Mouse (Mus musculus) neural tube, embryonic 10.5 days (tissue): ENCODE measurements around the gene Oprd1.

ENCODE experiments used
- DNase-seq: peaks from one replicate; pipeline ENCODE4 v3.0.0-alpha.2; 2017; ENCODE audit warnings: low spot score; ENCODE audit errors: extremely low spot score

Gene Oprd1

DNA sequence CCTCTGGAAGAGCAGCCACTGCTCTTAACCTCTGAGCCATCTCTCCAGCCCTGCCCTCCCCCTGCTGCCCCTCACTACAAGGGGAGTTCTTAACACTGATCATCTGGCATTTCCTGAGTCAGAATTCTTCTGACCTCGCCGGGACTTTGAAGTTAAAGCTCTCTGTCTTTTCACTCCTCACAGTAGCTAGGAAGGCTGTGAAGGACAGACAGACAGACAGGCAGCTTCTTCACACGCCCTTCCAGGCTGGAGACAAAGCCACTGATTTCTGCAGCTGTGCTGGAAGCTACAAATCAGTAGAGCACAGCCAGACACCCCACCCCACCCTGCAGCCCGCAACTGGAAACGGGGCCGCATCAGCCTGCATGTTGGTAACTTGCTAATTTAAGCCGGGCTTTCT, 7.3 kb downstream of the Oprd1 start:
- no peak for DNase-seq

DNA sequence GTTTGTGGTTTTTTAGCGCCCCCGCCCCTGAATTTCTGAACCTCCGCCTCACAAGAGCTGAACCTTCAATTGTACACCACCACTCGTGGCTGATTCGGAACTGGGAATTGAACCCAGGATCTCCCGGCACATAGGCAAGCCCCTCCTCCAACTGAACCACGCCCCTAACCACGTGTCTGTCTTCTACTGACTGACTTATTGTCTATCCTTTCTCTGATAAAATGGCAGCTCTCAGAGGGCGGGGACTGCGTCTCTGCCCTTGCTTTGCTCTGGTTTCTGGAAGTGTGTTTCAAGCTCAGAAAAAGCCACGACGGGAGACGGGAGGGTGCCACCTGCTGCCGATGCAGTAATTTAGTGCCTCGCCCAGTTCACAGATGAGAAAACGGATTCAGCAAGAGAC, 10.4 kb downstream of the Oprd1 start:
- no peak for DNase-seq

DNA sequence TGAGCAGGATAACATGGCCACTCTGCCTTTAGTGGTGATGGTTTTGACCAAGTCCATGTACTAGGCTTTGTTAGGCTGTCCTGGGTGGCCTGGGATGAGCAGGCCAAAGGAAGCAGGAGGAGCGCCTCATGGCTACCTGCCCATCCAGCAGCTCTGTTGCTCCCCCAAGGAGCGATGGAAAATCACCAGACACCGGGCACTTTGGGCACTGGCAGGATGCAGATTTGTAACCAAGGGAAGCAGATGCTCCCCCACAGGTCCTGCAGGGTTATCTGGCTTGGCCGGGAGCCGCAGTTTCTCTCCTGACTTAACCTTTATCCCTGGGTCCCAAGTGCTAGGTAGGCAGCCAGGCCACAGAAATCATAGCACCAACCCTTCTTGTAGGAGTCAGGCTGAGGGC, 10.9 kb downstream of the Oprd1 start:
- no peak for DNase-seq

DNA sequence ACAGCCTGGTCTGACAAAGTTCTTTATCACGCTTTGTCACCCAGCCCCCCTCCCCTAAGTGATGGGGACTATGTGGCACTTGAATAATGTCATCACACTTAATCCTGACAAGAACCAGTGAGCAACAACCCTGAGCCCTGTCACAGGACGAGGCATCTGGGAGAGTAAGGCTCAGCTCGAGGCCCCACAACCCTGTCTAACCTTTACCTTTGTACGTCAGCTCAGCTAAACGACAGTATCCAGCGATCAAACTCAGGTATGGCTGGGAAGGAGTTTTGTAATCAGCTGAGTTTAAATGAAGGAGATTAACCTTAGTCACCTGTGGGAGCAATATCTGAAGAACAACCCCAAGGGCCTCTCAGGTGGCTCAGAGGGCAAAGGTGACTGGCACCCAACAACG, 12.0 kb downstream of the Oprd1 start:
- DNase-seq = no peak

DNA sequence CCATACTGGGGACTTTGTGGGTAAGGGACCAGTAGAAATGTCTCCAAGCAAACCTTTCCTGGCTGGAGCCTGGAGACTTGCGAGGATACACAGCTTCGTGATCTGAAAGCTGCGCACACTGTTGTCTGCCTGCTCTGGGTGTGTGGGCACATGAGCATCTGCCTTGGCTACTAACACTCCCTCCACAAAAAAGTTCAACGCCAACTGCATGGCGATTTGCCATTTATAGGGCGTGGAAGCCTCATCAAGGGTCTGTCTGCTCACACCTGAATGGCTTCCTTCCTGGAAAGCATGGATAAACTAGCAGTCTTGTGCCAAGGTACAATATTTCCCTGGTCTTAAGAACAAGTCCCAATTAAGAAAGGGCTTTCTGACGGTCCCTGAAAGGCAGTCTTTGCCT, 12.5 kb downstream of the Oprd1 start:
- no peak for DNase-seq

DNA sequence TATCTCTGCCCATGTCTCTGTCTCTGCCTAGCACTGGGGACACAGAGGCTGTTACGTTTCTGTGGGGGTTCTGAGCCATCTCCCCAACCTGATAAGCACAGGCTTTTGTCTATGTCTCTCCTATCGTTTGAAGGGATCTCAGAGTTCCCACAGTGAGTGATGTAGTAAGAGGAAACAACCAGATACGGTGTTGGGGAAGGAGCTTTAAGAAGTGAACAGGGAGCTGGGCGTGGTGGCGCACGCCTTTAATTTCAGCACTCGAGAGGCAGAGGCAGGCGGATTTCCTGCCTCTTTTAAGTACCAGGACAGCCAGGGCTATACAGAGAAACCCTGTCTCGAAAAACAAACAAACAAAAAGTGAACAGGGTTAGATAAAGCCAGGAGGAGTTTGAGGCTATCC, 13.2 kb downstream of the Oprd1 start:
- DNase-seq = no peak

DNA sequence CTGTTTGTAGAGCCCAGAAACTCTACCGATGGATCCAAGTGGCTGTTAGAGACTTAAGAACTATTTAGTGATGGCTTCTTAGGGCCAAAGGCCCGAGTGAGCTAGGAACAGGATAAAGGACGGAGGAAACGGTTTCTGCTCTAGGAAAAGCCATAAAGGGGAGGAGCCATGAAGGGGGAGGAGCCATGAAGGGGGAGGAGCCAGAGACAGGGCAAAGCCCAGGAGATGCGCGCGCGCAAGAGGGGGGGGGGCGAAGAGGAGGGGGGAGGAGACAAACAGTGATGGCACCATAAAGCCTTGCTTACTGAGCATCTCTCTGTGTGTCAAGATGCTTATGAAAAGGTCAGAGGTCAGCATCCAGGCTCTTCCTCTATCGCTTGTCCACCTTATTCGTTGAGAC, 13.6 kb downstream of the Oprd1 start:
- no peak for DNase-seq

DNA sequence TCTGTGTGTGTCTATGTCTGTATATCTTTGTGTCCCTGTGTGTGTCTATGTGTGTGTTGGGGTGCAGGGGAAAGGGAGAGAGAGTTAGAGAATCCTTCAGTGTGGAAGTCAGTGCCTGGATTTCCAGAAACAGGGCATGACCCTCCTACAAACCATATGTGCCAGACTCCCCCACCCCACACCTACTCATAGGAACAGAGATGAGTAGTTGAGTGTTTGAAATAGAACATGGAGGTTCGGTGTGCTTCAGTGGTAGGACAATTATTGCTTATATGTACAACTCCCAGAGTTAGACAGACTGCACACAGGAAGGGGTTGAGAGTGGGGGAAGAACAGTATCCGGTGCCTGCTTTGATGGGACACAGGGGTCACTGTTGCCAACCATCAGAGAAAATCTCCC, 14.2 kb downstream of the Oprd1 start:
- no peak for DNase-seq

DNA sequence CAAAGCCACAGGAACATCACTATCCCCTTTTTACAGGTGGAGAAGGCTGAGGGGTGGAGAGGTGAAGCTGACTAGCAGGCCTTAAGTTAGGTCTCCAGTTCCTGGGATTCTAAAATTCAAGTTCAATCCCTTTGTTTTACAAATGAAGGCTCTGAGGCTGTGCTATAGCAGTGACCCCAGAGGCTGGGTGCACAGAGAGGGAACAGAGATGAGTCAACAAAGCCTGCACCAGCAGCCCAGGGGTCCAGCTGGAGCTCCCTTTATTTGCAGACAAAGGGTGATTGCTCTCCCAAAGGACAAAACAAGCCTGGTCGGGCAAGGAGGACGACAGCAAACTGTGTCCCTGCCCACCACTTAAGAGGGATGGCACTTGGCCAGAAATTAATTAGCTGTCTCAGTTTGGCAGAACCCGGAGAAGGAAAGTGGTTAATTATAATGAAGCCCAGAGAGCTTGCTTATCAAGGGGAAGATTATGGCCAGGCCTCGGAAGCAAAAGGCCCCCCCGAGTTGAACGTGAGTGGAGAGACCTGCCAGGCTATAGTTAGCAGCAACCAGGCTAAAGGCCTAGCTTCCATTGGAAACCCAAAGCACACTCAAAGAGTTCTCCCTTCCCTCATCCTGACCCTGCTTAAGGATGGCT, 15.2 kb downstream of the Oprd1 start:
- DNase-seq = no peak

DNA sequence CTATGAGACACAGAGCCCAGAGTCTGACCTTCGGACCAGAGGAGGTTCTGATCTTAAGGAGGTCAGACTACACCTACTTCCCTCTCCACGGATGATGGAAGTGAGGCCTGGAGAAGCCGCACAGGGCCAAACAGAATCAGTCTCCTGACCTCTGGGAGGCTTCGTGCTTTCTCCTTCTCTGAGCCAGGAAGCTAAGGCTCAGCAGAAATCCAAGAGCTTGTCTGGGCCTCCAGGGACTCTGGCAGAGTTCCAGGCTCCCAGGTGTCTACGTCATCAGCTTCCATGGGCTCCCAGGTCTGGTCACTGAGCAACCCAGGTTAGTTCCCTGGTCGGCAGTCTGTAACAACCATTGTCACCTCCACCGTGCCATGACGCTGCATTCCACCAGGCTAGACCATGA, 17.2 kb downstream of the Oprd1 start:
- no peak for DNase-seq

DNA sequence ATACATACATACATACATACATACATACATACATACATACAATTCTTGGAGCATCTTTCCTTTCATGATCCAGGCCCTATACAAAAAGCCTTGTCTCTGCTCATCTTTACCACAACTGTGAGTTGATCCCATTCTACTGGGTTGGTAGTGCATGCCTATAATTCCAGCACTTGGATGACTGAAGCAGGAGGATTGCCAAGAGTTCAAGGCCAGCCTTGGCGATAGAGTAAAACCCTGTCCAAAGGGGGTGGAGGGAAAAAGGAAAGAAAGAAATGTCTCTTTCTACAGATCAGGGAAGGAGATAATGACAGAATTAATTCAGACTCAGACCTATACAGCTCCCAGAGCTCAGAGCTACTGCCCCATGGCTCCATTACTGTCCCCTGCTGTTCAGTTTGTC, 21.1 kb downstream of the Oprd1 start:
- no peak for DNase-seq

DNA sequence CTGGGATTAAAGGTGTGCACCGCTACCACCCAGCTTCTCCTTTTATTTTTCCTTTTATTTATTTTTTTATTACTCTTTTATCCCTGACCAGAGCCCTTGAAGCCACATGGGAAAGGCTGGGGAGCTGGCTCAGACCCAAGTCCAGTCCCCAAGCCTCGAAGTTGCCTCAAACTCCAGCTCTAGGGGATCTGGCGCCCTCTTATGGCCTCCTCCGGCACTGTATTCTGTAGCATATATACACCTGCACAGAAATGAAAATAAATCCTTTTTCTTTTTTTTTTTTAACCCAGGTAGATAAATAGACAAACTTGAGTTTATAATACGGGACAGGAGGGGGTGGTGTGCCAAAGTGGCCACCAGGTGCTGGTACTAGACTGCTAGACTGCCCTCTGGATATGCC, 22.6 kb downstream of the Oprd1 start:
- DNase-seq = no peak

DNA sequence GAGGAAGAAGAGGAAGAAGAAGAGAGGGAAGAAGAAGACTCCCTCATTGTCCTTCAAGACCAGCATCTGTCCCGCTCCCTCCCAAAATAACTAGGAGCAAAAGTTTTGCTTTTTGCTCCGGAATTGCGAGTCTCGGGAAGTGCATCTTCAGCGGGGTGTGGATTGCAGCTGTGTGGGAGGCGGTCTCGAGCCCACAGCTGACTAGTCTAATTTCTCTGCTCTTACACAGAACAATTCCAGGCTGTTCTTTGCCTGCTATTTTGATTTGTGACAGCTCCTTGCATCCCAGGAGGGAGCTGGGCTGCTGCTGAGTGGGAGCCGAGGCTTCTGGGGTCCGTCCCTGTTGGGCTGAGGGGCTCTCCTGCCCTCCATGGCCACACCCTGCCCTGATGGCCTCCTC, 24.7 kb downstream of the Oprd1 start:
- no peak for DNase-seq

DNA sequence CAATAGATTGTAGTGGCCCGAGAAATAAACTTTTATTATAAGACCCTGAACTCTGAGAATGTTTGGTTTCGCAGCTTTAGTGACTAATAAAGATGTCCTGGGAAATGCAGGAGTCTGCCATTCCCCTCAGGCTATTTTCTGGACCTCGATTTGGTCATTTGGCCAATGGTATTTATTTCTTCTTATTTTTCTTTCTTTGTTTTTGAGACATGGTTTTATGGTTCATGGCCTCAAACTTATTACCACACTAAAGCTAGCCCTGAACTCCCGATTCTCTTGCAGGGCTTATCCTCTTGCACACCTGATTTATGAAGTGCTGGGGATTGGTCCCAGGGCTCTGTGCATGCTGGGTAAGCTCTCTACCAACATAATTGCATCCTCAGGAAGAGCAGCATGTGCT, 28.0 kb downstream of the Oprd1 start:
- DNase-seq = no peak

DNA sequence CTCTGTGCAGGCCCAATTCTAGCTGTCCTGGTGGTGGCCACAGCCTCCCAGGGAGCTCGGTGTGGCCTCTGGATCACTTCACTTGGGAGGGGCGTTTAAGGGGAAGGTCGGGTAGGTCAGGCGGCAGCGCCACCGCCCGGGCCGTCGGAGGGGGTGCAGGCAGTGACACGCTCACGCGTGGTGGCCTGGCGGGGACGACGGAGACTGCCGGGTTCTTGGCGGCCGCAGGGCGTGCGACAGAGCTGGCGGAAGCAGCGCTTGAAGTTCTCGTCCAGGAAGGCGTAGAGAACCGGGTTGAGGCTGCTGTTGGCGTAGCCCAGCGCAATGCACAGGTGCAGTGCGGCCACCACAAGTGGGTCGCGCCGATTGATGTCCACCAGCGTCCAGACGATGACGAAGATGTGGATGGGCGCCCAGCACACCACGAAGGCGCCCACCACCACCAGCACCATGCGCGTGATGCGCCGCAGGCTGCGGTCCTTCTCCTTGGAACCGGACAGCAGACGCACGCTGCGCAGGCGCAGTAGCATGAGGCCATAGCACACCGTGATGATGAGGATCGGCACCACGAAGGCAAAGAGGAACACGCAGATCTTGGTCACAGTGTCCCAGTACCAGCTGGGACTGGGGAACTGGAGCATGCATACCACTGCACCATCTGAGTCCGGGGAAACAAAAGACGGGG, 30.7 kb downstream of the Oprd1 start:
- peak; percentile 25 for DNase-seq

DNA sequence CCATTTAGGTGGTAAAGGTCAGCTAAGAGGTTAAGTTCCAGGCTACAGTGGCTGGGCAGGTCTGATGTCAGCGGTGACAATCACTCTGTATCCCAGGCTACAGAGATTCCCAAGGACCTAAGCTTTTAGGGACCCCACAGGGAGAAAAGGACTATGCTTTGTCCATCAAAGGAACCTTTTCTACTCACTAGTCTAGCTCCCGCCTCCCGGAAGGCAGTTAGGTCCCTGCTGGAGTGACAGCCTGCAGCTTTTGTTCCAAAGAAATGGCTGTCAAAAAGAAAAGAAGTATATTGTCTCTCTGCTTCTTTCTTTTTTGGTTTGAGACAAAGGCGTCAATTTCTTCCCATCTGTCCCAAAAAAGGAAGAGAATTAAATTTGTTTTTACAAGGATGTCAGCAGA, 33.1 kb downstream of the Oprd1 start:
- DNase-seq = no peak

DNA sequence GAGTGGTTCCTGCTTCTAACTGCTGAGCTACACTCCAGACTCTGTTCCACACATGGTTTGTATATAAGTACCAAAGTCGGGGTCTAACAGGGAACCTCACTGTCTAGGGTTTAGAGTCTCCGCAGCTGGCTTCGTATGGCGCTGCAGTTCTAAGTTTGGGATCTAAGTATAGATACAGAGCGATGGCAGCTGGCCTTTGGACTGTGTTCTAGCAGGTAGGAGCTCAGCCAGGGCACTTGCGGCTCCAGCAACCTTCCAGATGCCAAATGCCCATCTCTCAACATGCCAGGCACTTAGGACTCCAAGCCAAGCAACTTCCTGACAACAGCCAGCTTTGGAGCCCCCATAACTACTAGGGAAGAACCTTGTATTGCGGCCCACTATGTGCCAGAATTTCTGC, 36.1 kb downstream of the Oprd1 start:
- DNase-seq = no peak

DNA sequence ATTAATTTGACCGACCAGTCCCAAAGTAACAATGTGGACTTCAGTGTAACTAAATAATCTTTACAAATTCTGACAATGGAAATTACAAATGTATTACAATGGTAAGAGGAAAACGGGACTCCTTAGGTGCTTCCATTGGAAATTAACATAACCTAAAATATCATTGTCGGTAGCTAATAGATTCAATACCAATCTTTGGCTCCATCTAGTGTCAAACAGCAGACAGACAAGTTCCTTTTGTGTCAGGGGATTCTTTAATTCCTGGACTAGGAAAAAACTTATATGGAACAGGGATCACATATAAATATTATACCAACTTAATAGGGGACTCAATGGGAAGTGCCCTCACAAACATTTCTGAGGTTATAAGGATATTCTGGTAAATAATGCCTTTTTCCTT, 43.1 kb downstream of the Oprd1 start:
- DNase-seq = no peak

DNA sequence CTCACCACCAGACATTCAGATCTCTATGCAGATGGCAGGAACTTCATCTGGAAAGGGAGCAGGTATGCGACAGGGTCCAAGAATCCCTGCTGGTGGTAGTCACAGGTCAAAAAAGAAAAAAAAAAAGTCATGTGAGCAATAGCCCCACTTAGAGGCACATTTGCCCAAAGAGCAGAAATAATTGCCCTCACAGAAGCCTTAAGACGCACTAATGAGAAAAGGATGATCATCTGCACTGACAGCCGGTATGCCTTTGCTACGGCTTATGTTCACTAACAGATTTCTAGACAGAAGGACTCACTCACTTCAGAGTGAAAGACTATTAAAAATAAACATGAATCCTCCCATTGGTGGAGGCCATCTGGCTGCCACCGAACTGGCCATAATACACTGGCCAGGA, 44.7 kb downstream of the Oprd1 start:
- no peak for DNase-seq

DNA sequence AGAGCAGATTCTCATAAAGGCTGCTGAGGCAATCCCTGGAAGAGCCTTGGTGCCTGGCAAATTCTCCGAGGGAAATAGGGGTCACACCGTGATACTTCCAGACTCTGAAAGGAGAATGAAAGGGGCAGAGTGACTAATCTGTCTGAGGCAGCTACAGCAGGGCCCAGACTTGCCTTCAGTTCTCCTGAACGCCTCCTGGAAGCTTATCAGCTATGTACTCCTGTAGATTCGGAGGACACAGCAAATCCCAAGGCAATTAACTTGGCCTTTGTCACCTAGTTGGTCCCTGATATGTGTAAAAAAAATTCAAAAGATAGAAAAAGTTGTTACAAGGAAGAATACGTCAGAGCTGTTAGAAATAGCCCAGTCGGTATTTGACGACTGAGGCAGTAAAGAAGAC, 49.2 kb downstream of the Oprd1 start:
- no peak for DNase-seq

DNA sequence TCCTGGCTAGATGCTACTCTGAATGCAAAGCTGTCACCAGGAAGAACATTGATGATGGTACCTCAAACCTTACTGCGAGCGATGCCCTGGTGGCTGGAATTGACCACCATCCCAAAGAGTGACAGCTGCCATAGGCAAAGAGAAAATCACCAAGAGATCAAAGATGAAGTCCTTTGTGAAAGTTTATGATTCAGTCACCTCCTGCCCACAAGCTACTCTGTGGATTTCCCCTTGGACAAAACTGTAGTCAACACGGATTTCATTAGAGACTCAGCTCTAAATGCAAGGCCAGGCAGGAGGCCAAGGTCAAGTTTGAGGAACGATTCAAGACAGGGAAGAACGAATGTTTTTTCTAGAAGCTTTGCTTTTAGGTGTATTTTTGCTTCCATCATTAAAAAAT, 50.4 kb downstream of the Oprd1 start:
- DNase-seq = no peak

DNA sequence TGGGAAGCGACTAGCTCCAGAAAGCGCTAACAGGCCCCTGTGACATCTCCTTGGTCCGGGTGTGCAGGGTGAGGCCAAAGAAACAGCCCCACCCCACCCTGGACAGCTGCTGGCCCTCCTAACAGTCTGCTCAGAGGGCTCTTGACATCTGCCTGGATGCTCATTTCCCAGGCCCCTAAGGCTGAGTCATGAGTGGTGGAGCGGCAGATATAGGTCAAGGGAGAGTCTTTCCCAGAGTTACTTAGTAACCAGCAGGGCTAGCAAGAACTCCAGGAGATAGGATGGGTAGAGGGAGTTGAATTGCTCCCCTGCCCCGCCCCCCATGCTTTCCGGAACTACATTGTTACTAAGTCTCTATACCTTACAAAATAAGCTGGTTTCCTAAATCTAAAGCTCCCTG, 51.1 kb downstream of the Oprd1 start:
- no peak for DNase-seq

DNA sequence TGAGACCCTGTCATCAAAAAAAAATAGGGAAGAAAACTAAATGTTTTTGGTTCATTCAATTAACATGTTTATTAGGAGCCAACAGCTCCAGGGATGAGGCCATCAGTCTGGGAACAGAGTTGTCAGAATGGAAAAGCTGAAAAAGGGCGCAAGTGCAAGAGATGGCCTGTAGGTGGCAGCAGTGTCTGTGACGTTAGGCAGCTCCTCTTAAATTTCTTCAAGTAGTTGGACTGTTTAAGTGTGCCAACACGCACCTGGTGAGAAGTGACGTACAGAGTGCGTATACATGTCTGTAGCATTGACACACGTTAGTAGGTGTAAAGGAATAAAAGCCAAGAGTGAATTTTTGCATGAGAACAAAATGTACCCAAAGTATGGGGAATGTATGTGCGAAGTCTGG, 55.4 kb downstream of the Oprd1 start:
- DNase-seq = peak; percentile 70

DNA sequence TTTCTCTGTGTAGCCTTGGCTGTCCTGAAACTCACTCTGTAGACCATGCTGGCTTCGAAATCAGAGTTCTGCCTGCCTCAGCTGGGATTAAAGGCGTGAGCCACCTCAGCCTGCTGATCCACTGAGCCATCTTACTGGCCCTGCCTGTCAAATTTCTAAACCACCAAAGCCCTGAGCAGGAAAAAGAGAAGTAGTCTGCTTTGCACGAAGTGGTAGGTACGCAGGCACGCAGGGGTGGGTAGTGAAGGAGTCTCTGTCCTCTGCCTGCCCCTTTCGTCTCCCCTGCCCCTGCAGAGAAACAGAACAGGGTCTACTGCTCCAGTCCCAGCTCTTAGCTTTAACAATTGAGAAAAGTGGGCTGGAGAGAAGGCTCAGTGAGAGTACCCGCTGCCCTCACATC, 59.2 kb downstream of the Oprd1 start:
- DNase-seq = no peak
